Mouse (Mus musculus): ENCODE measurements around the gene Pdcd1. TPM values are rescaled to one million over a fixed set of nuclear protein-coding genes. Genes with fewer than 3 reads are reported as not detected.
"Not testable (repeated sequence)": the region's sequence is repeated elsewhere in the genome, so short reads cannot be mapped to it uniquely, and the experiment has no call there.

Pdcd1 gene
- total RNA-seq (2021): not detected
- long read RNA-seq, experiment 1: 0 reads
- long read RNA-seq, experiment 2: 0 reads

GRCm38 (mm10) chr1:94052373-94052772, at the start of gene Pdcd1:
Pdcd1 (minus strand) TSS chr1:94052553.
- Histone ChIP-seq H3K4me3 (no peak within 1 kb of the TSS), H3K27ac (peak within 1 kb of the TSS; percentile 92)
- TF ChIP-seq CTCF (IDR thresholded peaks at IDR 0.05): no peak
- intact Hi-C loops (cut with DNase I): no loop called here
- DNase-seq (ENCODE audit: extremely low spot score in 1 of 2, low spot score in 2 of 2): no peak

DNA sequence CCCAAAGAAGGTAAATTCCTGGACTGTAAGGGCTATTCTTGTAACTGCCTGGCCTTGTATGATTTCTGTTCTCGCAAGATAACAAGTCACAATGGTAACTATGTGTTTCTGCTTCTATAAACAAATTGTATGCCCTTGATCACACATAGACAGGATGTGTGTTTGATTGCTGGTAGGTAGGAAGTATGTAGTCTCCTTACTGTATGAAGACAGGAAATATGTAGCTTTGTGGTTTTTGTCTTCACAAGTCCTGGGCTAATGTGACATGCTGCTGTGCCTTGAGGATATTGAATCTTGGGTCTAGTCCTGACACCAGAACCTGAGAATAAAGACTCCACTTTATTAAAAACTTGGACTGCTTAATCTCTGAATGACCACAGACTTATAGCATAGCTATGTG, 39.4 kb upstream of the Pdcd1 start:
- Histone ChIP-seq H3K27ac (no peak overlapping the region), H3K4me3 (no peak overlapping the region)
- intact Hi-C loops (cut with DNase I): no loop called here
- TF ChIP-seq CTCF (IDR thresholded peaks at IDR 0.05): no peak
- no peak for DNase-seq (ENCODE audit: extremely low spot score in 1 of 2, low spot score in 2 of 2)

DNA sequence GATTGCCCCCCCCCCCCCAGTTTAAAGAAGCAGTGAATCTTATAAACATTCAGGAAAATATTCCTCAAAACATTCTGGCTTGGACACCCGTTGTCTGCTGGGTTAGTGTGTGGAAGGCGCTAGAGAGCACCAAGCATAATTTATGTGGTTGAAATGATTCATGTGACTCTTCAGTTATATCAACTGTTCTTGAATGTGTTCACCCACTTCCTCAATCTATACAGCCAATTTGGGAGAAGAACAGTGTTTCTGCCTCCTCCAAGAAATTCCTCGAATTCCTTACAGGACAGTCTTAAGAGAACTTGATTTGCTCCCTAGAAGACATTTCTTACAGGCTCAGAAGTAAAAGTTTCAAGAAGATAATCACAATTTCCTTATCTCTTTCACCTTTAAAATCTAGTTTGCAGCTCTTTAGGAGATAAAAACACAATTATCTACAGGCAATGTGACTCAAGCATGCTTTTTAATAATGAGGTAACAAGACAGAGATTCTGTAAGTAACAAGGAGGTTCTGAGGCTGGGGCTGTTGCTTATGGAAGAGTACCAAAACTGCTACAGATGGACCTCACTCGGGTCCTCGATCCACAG, 34.1 kb upstream of the Pdcd1 start:
- no peak overlapping the region for H3K27ac ChIP-seq
- no peak for TF ChIP-seq CTCF (IDR thresholded peaks at IDR 0.05)
- no peak overlapping the region for H3K4me3 ChIP-seq
- no peak for DNase-seq (ENCODE audit: extremely low spot score in 1 of 2, low spot score in 2 of 2)
- intact Hi-C loops (cut with DNase I): no loop called here

GRCm38 (mm10) chr1:94085324-94086105, 33.2 kb upstream of the Pdcd1 start:
- H3K4me3 ChIP-seq: no peak overlapping the region
- intact Hi-C loops (cut with DNase I): no loop called here
- no peak for DNase-seq (ENCODE audit: extremely low spot score in 1 of 2, low spot score in 2 of 2)
- H3K27ac ChIP-seq: no peak overlapping the region
- no peak for TF ChIP-seq CTCF (IDR thresholded peaks at IDR 0.05)

DNA sequence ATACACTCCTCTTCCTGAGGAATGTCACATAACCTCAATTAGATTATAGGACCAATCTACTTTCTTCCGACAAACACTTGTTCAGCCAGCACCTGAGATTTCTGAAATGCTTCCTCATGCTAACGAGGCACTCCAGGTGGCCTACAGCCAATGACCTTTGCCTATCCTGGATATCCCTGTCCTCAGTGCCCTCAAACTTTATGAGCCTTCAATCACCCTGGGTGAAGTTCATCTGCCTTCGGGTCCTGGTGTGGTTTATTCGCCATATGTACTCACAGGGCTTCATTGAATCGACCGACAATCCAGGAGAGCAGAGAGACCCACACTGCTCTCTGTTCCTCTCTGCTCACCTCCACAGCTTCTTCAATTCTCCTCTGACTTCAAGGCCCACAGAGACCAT, 29.4 kb upstream of the Pdcd1 start:
- DNase-seq (ENCODE audit: extremely low spot score in 1 of 2, low spot score in 2 of 2): no peak
- intact Hi-C loops (cut with DNase I): loop anchor here (5.0 kb wide), 1 partner anchor 169 kb away; no protein-coding TSS in a partner anchor
- H3K27ac ChIP-seq: no peak overlapping the region

DNA sequence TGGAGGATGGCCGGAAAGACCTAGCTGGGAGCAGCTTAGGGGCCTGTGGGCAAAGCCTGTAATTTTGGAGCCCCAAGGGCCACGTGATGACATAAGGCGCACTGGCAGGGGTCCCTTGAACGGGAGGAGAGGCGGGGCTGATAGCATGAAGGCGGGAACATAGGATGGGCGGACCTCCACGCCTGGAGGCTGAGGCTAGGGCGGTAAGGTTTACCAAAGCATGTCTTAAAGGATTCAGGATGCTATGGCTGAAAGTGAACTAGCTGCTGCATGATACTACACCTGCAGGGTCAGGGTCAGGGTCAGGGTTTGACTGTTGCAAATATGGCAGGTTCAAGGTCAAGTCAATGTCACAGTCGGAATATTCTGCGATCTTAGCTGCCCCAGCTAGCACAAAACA, 28.8 kb upstream of the Pdcd1 start:
- intact Hi-C loops (cut with DNase I): loop anchor here (5.0 kb wide), 1 partner anchor 169 kb away; no protein-coding TSS in a partner anchor
- TF ChIP-seq CTCF (IDR thresholded peaks at IDR 0.05): no peak

More for the DNA sequence above, 29.4 kb upstream of the Pdcd1 start:
- no peak for TF ChIP-seq CTCF (IDR thresholded peaks at IDR 0.05)
- no peak overlapping the region for H3K4me3 ChIP-seq

GRCm38 (mm10) chr1:94080718-94081117, 28.4 kb upstream of the Pdcd1 start:
- intact Hi-C loops (cut with DNase I): loop anchor here (5.0 kb wide), 1 partner anchor 168 kb away; no protein-coding TSS in a partner anchor
- TF ChIP-seq CTCF (IDR thresholded peaks at IDR 0.05): no peak
- H3K4me3 ChIP-seq: no peak overlapping the region
- DNase-seq (ENCODE audit: extremely low spot score in 1 of 2, low spot score in 2 of 2): no peak
- no peak overlapping the region for H3K27ac ChIP-seq

More for the DNA sequence above, 28.8 kb upstream of the Pdcd1 start:
- H3K27ac ChIP-seq: no peak overlapping the region
- DNase-seq (ENCODE audit: extremely low spot score in 1 of 2, low spot score in 2 of 2): no peak
- no peak overlapping the region for H3K4me3 ChIP-seq

DNA sequence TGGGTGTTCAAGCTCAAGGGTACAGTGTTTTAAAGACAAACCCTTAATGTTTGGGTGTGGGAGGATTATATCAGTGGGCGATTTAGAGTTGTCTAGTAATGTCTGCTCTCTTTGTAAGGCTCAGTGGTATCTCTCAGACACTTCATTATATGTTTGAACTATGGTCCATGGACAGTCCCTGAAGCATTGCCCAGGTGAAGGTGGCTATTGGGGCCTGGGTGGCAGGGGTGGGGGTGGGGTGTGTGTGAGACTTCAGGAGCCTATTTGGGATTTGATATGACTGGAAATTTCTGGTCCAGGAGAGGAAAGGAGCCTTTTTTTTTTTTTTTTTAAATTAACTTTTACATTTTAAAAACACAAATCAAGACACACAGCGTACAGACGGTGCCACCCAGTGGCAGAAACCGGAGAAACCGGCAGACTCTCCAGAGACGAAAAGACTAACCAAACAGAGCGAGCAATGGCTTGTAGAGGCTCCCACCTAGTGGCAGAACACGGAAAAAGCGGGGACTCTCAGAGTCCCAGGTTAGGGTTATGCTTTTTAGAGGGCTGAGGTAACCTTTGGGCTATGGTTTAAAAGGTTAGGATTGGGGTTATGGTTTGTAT, 26.6 kb upstream of the Pdcd1 start:
- no peak overlapping the region for H3K27ac ChIP-seq
- peak; percentile 98 for TF ChIP-seq CTCF (IDR thresholded peaks at IDR 0.05)
- no peak overlapping the region for H3K4me3 ChIP-seq
- intact Hi-C loops (cut with DNase I): loop anchor here (1.0 to 10.0 kb wide), 3 partner anchors 44 to 244 kb away; no protein-coding TSS in a partner anchor
- peak; percentile 86 to 87 for DNase-seq (ENCODE audit: extremely low spot score in 1 of 2, low spot score in 2 of 2)

DNA sequence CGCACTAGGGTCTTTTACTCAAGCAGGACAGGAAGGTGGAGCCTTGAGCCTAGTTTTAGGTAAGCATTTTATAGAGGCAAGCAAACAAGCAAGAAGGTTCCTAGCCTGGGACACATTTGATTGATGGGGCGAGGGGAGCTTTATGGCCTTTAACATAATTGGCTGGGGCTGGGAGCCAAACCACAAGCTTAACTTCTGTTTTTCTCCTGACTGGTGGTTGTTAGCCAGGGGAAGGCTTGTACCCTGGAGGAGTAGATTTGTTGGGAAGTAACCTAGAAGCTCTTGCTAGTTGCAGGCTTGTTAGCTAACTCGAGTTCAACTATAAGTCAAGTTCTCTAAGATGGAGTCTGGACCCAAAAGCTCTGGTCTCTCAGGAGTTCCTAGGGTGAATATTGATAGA, 26.0 kb upstream of the Pdcd1 start:
- Histone ChIP-seq H3K4me3 (no peak overlapping the region), H3K27ac (no peak overlapping the region)
- intact Hi-C loops (cut with DNase I): loop anchor here (5.0 to 10.0 kb wide), 2 partner anchors 91 to 244 kb away; no protein-coding TSS in a partner anchor
- no peak for TF ChIP-seq CTCF (IDR thresholded peaks at IDR 0.05)
- DNase-seq (ENCODE audit: extremely low spot score in 1 of 2, low spot score in 2 of 2): no peak

DNA sequence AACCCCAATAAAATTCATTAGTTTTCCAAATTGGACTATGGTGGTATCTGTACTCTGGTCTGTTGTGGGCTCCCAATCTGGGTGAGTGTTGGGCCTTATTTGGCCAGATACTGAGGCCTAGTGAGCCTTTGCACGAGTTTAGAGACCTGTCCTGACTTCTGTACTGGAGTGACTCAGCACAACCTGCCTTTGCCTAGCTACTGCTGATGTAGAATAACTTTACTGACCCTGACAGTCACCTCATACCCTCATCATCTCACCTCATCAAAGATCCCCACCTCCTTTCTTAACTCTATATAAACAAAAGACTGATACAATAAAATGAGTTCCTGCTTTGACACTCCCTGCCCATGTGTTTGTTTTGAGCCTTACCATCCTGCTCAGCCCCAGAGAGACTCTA, 24.3 kb upstream of the Pdcd1 start:
- H3K27ac ChIP-seq: no peak overlapping the region
- H3K4me3 ChIP-seq: no peak overlapping the region
- intact Hi-C loops (cut with DNase I): loop anchor here (5.0 to 10.0 kb wide), 2 partner anchors 89 to 242 kb away; no protein-coding TSS in a partner anchor
- TF ChIP-seq CTCF (IDR thresholded peaks at IDR 0.05): no peak
- DNase-seq (ENCODE audit: extremely low spot score in 1 of 2, low spot score in 2 of 2): no peak

DNA sequence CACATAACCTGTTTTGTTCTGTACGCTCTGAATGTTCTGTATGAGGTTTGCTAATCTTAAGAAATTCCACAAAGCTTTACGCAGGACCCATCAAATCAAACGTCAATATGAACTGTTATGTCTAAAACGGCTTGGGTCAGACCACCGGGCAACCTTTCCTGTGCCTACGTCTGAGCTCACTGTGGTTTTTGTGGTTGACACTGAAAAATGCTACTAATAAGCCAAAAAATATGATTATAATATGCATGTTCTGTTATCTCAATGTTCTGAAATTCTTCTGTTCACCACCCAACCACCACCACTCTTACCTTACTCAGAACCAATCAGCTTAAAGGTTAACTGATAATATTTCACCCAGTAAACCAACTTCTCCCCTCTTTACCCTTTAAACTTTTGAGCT, 22.4 kb upstream of the Pdcd1 start:
- no peak for DNase-seq (ENCODE audit: extremely low spot score in 1 of 2, low spot score in 2 of 2)
- Histone ChIP-seq H3K4me3 (no peak overlapping the region), H3K27ac (no peak overlapping the region)
- no peak for TF ChIP-seq CTCF (IDR thresholded peaks at IDR 0.05)
- intact Hi-C loops (cut with DNase I): loop anchor here (5.0 to 10.0 kb wide), 2 partner anchors 87 to 240 kb away; no protein-coding TSS in a partner anchor

- peak in 1 of 2 experiments; percentile 1 for DNase-seq (ENCODE audit: extremely low spot score in 1 of 2, low spot score in 2 of 2)
- H3K27ac ChIP-seq; H3K4me3 ChIP-seq; intact Hi-C loops (cut with DNase I): not testable (repeated sequence)
Measured at GRCm38 (mm10) chr1:94058281-94058680, 5.9 kb upstream of the Pdcd1 start.

Measured in left cerebral cortex, adult 2 months (tissue).